Mouse (Mus musculus) CD4-positive, CD25-positive, alpha-beta regulatory T cell, adult 2 months (primary cell): ENCODE measurements around the gene Ubqln2.
A peak's percentile ranks its signal among the peaks of the same experiment; 100 is the strongest.

ENCODE experiments used
- DNase-seq: peaks from one replicate; pipeline ENCODE4 v3.0.0-alpha.2; 2012; ENCODE audit warnings: low read depth, low spot score

Ubqln2 gene

DNA sequence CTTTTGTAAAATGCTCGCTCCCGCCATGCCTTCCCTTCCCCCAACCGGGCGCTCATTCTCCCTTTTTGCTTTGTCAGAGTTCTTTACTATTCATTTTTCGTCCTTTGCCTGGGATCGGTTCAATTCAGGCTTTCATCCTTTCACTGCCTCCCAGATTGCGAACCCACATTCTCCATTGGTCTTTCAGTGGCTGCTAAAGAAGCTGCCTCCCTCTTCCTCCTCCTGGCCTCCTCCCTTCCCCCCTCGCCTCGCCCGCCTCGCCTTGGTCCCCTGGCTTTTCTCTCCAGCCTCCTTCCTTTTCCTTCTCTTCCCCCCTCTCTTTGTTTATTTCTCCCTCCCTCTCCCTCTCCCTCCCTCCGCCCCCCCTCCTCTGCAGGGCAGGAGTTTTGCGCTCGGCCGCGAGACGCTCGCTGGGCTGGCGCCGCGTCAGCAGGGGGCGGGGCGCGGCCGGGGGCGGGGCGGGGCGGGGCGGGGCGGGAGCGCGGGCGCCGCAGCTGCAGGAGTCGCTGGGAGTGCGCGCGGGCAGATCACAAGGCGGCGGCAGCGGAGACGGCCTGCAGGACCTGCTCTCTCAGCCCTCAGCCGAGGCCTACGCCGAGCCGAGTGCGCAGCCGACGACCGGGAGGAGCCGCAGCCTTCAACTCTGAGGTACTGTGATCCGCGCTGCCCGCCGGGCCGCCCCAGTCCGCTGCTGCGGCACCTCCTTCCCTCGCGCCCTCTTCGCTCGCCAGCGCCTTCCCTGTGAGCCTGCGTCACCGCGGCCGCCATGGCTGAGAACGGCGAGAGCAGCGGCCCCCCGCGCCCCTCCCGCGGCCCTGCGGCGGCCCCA lies at the start of gene Ubqln2:
Ubqln2 (plus strand) TSS at position 540 of the 829 bp plus-strand sequence.
- peak; percentile 82 for DNase-seq

DNA sequence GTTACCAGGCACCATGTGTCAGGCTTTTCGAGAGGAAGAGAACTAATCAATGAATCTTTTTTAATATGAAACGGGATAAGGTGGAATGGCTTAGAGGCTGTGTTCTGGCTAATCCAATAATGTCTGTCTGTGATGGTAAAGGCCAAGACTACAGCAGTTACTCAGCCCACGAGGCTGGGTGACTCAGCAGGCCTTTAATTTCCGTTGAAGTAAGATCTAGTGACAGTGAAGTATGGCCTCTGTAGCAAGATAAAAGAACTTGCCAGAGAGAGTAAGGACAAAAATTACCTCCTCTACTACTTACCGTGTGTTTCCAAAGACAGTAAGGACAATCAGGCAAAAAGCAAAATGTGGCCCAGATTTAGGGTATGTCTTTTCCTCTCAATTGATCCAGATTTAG lies 46.1 kb upstream of the Ubqln2 start:
- DNase-seq: no peak

DNA sequence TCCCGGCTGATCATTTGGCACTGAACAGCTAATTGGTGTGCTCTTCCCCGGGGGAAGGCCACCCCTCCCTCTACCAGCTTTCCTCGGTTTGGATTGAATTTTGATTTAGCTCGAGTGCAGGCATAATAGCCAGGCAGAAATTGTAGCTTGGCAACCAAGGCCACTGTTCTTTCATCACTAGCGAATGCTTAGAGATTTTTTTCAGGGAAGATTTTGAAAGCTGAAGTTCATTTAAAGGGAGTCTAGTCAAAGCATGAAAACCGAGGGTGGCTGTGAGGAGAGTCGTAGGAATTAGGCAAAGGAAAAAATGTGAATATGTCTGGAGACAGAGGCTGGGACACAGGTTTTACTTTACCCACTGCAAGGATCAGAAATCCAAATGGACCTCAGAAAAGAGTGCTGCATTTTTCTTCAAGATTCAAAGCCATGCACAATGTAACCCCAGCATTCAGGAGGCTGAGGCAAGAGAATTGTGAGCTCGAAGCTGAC lies 21.2 kb upstream of the Ubqln2 start:
- DNase-seq: no peak

DNA sequence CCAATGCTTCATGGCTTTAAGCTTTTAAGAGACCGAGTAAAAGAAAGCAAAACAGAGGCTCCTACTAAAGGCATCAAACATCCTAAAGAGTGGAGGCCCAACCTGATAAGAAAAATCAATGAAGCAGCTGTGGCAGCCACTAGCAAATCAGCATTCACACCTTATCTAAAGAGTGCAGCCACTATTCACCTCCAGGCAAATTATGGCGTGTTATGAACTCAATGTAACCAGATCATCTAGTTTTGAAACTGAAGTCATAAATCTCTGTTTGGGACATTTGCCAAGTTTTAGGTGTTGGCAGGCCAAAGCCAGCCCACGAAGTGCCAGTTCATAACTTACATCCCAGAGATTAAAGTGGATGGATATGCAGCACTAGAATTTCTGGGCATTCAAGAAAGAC lies 5.7 kb upstream of the Ubqln2 start:
- no peak for DNase-seq

DNA sequence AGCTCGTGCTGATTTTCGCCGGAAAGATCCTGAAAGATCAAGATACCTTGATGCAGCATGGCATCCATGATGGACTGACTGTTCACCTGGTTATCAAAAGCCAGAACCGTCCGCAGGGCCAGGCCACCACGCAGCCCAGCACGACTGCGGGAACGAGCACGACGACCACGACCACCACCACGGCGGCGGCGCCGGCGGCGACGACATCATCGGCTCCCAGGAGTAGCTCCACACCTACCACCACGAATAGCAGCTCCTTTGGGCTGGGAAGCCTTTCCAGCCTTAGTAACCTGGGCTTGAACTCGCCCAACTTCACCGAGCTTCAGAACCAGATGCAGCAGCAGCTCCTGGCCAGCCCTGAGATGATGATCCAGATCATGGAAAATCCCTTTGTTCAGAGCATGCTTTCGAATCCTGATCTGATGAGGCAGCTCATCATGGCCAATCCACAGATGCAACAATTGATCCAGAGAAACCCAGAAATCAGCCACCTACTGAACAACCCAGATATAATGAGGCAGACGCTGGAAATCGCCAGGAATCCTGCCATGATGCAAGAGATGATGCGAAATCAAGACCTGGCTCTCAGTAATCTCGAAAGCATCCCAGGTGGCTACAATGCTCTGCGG lies 752 bp downstream of the Ubqln2 start:
- DNase-seq: no peak

DNA sequence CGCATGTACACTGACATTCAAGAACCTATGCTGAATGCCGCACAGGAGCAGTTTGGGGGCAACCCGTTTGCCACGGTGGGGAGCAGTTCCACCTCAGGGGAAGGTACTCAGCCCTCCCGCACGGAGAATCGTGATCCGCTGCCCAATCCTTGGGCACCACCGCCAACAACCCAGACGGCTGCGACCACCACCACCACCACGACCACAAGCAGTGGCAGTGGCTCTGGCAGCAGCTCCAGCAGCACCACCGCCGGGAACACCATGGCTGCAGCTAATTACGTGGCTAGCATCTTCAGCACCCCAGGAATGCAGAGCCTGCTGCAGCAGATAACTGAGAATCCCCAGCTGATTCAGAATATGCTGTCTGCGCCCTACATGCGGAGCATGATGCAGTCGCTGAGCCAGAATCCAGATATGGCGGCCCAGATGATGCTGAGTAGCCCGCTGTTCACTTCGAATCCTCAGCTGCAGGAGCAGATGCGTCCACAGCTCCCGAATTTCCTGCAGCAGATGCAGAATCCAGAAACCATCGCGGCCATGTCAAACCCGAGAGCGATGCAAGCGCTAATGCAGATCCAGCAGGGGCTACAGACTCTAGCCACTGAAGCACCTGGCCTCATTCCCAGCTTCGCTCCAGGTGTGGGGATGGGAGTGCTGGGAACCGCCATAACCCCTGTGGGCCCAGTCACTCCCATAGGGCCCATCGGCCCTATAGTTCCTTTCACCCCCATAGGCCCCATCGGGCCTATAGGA lies 1.4 kb downstream of the Ubqln2 start:
- peak; percentile 2 for DNase-seq

DNA sequence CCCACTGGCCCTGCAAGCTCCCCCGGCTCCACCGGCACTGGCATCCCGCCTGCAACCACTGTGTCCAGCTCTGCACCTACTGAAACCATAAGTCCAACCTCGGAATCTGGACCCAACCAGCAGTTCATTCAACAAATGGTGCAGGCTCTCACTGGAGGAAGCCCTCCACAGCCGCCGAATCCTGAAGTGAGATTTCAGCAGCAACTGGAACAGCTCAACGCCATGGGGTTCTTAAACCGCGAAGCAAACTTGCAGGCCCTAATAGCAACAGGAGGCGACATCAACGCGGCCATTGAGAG lies 2.0 kb downstream of the Ubqln2 start:
- DNase-seq: peak; percentile 0

DNA sequence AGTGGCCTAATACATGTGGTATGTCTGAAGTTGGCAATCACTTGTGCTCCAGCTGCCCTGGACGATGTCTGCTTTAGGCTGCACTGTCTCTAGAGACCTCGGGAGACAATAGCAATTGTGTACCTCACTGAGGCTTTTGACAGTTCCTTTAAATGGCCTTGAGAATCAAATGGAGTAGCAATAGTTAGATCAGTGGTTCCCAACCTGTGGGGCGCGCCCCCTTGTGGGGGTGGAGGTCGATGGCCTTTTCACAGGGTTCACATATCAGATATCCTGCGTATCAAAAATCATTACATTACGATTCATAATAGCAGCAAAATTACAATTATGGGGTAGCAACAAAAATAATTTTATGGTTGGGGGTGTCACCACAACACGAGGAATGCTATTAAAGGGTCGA lies 7.9 kb downstream of the Ubqln2 start:
- DNase-seq: peak; percentile 67

DNA sequence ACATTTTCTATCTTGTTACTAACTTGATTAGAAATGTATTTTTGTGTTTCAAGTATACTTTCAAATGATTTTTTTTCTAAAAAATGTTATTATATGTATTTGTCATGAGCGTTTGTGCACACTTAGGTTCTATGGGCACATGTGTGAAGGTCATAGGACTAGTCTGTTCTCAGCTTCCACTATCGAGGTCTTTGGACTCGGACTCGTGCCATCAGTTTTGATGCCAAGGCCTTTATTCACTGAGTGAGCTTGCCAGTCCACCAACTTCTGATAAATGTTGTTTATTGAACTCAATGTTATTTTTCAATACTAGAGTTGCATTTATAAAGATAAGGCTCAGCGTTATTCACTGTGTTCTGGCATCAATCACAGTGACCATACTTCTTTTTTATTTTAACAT lies 17.5 kb downstream of the Ubqln2 start:
- DNase-seq: no peak

DNA sequence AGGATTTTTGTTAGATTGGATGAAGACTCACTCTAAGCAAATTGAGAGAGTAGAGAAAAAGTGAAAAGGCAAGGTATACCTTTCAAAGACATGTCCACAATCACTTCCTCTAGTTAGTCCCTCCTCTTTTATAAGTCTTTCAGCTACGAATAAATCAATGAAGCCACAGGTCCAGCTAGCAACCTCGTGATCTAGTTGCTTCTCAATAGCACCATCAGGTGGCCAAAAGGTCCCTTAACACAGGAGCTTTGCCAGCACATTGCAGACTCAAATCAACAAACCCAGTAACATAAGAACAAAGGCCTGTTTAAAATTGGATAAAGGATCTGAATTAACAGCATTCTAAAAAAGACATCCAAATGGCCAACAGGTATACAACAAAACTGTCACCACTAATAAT lies 30.4 kb downstream of the Ubqln2 start:
- peak; percentile 17 for DNase-seq
